Mouse (Mus musculus): ENCODE data around the gene Nbea.
"Not testable (repeated sequence)": the region's sequence is repeated elsewhere in the genome, so short reads cannot be mapped to it uniquely, and the experiment has no call there.

The Nbea gene

GRCm38 (mm10) chr3:56034596-56034995, 148.9 kb downstream of the Nbea start:
- no peak for DNase-seq (ENCODE audit: low spot score)

GRCm38 (mm10) chr3:56018494-56018893, 165.0 kb downstream of the Nbea start:
- DNase-seq (ENCODE audit: low spot score), result no peak

GRCm38 (mm10) chr3:56011132-56011531, 172.4 kb downstream of the Nbea start:
- DNase-seq (ENCODE audit: low spot score), result no peak

- DNase-seq (ENCODE audit: low spot score), result peak; percentile 32
These were observed 175.5 kb downstream of the Nbea start for GRCm38 (mm10) chr3:56007991-56008390.

GRCm38 (mm10) chr3:56000259-56000658, 183.2 kb downstream of the Nbea start:
- peak; percentile 71 for DNase-seq (ENCODE audit: low spot score)

GRCm38 (mm10) chr3:55978361-55978760, 205.1 kb downstream of the Nbea start:
- DNase-seq (ENCODE audit: low spot score), result no peak

GRCm38 (mm10) chr3:55976986-55977385, 206.5 kb downstream of the Nbea start:
- DNase-seq (ENCODE audit: low spot score), result not testable (repeated sequence)

- no peak for DNase-seq (ENCODE audit: low spot score)
These were observed 217.8 kb downstream of the Nbea start for GRCm38 (mm10) chr3:55965723-55966156.

GRCm38 (mm10) chr3:55963032-55963431, 220.5 kb downstream of the Nbea start:
- DNase-seq (ENCODE audit: low spot score), result no peak

- no peak for DNase-seq (ENCODE audit: low spot score)
These were observed 233.5 kb downstream of the Nbea start for GRCm38 (mm10) chr3:55949994-55950393.

GRCm38 (mm10) chr3:55949148-55949547, 234.4 kb downstream of the Nbea start:
- no peak for DNase-seq (ENCODE audit: low spot score)

- no peak for DNase-seq (ENCODE audit: low spot score)
These were observed 256.2 kb downstream of the Nbea start for GRCm38 (mm10) chr3:55927343-55927742.

- DNase-seq (ENCODE audit: low spot score), result no peak
These were observed 274.2 kb downstream of the Nbea start for GRCm38 (mm10) chr3:55909290-55909689.

GRCm38 (mm10) chr3:55890574-55890973, 292.9 kb downstream of the Nbea start:
- no peak for DNase-seq (ENCODE audit: low spot score)

- no peak for DNase-seq (ENCODE audit: low spot score)
These were observed 294.3 kb downstream of the Nbea start for GRCm38 (mm10) chr3:55889227-55889626.

- no peak for DNase-seq (ENCODE audit: low spot score)
These were observed 295.7 kb downstream of the Nbea start for GRCm38 (mm10) chr3:55887829-55888210.

GRCm38 (mm10) chr3:55887193-55887828, 296.2 kb downstream of the Nbea start:
- no peak for DNase-seq (ENCODE audit: low spot score)

- DNase-seq (ENCODE audit: low spot score), result peak; percentile 17
These were observed 310.3 kb downstream of the Nbea start for GRCm38 (mm10) chr3:55872944-55873924.

GRCm38 (mm10) chr3:55852488-55852887, 331.0 kb downstream of the Nbea start:
- DNase-seq (ENCODE audit: low spot score), result no peak

GRCm38 (mm10) chr3:55847115-55847514, 336.4 kb downstream of the Nbea start:
- DNase-seq (ENCODE audit: low spot score), result no peak

- no peak for DNase-seq (ENCODE audit: low spot score)
These were observed 346.3 kb downstream of the Nbea start for GRCm38 (mm10) chr3:55837188-55837587.

GRCm38 (mm10) chr3:55835207-55835606, 348.3 kb downstream of the Nbea start:
- no peak for DNase-seq (ENCODE audit: low spot score)

- no peak for DNase-seq (ENCODE audit: low spot score)
These were observed 353.3 kb downstream of the Nbea start for GRCm38 (mm10) chr3:55830226-55830625.

Measured in layer of hippocampus, adult 9-10 months (tissue).